Mouse (Mus musculus) spleen, postnatal 10 days (tissue): ENCODE results near the gene Ank3.

Source experiments
- DNase-seq, 2 experiments: peaks; one replicate each; pipeline ENCODE4 v3.0.0; 2021 to 2022; ENCODE audit warnings: low spot score in 2 of 2

Gene Ank3

GRCm38 (mm10) chr10:69571972-69572371 is 173.4 kb downstream of the Ank3 start:
- DNase-seq, result no peak

GRCm38 (mm10) chr10:69573054-69573453 is 174.5 kb downstream of the Ank3 start:
- DNase-seq, result no peak

DNA sequence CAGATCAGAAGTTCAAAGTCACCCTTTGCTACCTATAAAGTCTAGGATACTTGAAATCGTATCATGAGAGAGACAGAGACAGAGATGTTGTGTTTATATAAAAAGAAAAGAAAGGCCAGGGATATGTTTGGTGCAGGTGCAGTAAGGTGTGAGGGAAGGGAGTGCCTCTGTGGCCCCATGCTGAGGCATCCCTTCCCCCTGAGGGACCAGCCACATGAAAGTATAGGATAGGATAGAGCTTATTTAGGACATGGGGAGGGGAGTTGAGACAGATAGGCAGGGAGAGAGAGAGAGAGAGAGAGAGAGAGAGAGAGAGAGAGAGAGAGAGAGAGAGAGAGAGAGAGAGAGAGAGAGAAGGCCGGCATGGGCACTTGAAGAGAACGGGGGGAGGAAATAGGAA is 175.2 kb downstream of the Ank3 start:
- no peak for DNase-seq

DNA sequence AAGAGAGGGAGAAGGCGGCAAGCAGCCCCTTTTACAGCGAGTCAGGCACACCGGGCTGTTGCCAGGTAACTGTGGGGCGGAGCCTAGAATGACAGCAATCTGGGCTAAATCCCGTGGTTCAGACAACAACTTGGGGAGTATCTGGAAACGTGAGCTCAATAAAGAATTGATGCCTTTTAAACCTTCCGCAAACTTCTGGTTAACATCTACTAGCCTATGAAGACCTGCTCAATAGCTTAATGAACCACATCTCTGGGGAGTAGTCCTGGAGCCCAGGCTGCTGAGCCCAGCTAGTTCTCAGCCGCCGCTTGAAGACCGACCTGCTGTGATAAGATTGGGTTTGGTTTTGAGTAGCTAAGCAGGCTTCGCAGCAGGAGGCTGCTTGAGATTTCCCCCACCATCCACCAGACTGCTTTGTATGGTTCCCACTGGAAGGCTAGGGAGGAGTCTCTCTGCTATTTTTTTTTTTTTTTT is 175.7 kb downstream of the Ank3 start:
- no peak for DNase-seq

DNA sequence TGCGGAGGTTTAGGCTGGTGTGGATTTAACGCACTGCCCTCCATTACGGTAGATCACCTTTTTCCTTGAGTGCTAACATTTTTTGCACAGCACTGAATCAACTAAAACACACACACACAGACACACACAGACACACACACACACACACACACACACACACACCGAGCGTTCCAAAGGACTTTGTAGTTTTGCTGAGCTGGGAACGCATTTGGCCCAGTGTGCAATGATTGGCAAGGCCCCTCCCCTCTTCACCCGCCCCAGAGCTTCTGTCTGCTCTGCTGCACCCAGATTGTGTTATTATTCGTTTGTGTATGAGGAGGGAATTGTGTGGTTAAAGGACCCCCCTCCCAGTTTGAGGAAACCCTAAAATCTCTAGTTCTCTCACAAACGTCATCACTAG is 176.3 kb downstream of the Ank3 start:
- no peak for DNase-seq

- DNase-seq, result no peak
Observed at GRCm38 (mm10) chr10:69575451-69575850, 176.9 kb downstream of the Ank3 start.

DNA sequence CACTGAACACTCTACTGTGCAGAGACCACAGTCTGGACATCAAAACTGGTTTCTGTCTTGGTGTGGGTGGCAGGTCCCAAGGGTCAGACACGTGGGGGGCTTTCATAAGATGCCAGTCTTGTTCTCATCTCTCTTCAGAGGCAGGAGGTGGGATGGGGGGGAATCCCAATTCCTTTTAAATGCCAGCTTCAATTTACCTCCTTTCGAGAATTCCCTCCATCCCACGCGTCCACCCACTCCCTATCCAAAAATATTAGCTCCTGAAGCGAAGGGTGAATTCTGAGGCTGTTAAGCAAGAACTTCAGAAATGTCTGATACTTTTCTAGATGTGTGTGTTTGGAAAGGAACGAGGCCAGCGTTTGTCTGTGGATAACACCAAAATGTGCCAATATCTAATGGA is 177.7 kb downstream of the Ank3 start:
- DNase-seq, result no peak

- DNase-seq, result no peak
Observed at GRCm38 (mm10) chr10:69577061-69577728, 178.6 kb downstream of the Ank3 start.

DNA sequence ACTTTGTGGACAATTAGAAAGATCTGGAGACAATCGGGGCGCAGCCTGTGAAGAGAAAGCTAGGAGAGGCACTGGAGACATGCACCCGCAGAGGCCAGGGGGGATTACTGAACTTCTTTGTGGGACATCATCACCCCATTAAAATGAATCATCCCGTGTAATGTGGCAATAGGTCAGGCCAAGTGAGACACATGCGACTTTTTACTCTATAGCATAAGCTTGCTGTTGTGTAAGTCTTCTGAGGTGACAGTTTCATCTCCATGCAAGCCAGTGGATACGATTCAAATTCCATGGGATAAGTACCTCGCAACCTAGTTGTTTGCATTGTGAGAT is 179.1 kb downstream of the Ank3 start:
- DNase-seq, result no peak

DNA sequence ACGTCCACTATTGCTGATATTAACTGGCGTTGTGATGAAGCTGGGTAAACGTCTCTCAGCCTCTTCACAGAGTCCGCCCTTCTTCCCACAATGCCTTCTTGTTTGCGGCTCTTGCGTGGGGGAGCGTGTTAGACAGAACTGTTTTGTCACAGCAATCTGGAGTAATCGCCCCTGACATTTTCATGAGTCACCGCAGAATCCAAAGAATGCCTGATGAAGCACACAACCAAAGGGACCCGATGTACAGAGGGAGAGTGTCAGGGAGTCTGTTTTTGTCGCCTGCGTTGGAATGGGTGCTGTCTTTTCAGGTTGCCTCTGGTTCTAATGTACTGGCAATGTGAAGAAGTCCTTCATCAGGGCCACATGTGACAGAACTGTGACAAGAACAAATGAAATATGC is 181.0 kb downstream of the Ank3 start:
- no peak for DNase-seq

DNA sequence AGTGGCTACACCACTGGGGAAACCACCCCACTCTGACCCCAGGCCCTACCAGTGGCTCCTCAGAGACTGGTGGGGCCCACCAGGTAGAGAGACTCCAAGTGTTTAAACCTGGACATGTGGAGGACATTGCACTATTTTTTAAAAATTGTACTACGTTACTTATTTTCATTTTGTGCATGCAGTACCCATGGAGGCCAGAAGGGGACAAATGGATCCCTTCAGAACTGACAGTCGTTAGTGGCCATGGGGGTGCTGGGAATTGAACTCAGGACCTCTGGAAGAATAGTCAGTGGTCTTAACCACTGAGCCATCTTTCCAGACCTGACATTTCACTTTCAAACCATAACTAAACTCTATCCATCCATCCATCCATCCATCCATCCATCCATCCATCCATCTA is 183.0 kb downstream of the Ank3 start:
- no peak for DNase-seq

- DNase-seq, result no peak
Observed at GRCm38 (mm10) chr10:69583874-69584481, 185.4 kb downstream of the Ank3 start.

DNA sequence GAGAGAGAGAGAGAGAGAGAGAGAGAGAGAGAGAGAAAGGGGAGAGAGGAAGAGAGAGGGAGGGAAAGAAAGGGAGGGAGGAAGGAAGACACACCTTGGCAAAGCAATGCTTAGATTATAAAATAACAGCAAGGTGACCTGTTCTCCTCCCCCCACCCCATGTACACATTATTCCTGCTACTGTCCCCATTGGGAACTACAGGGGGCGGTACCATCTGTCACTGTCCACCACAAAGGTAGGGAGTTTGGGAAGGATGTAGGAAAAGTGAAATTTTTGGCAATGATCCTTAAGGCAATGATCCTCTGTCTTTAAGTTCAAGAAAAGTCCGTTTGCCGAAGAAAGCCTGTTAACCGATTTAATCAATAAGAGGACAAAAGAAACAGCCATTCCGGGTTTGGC is 186.0 kb downstream of the Ank3 start:
- no peak for DNase-seq

DNA sequence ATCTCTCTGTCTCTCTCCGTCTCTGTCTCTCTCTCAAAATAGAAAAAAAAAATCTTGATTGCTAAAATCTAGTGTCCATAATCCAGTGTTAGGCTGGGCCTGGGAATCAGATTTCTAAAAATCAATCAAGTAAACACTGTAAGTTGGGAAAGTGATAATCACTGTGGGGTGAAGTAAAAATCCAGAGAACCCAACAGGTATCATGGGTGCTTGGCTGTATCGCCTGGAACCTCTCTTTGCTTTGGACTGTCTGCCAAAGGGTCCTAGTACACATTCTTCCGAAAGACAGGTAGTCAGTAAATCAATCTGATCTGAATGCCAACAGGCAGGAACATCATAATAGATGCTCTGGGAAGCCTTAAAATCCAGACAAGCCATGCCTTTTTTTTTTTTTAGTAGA is 186.7 kb downstream of the Ank3 start:
- no peak for DNase-seq

DNA sequence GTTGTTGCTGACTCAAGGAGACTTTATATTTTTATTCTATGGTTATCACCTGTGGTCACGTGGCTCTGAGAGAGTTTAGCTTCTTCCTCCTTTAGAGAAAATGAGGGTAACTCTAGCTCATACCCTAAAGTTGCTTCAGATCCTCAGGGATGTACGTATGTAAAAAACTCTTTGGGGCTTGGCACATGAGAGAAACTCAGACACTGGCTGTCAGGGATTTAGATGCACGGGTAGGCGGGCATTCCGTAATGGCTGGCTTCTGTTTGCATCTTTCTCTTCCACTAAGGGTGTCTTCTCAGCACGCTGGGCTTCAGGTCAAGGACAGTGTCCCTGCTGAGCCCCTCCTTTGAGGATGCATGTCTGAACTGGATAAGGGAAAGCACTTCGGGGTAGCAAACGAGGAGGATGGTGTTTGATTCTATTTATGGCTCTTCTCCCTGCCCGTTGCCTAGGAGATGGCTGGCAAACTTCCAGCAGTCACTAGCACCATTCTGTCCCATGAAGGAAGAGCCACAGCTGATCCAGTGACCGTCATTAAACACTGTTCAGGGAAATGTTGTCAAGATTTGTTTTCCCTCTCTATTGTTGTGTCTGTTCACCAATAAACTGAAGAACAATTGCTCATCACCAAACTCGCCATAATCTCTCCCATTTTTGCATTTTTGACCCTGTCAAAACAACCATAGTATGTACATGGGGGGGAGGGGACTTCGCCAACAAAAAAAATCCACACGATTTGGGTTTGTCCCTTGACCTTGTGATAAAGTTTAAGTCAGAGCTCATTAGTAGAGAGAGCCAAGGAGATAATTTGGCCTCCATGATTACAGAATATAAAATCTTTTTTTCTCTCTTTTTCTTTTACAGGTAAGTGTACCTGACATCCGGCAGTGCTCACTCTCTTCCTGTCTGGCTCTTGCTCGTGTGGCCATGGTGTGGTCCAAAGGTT is 195.9 kb downstream of the Ank3 start:
- peak in 1 of 2 experiments; percentile 32 for DNase-seq

DNA sequence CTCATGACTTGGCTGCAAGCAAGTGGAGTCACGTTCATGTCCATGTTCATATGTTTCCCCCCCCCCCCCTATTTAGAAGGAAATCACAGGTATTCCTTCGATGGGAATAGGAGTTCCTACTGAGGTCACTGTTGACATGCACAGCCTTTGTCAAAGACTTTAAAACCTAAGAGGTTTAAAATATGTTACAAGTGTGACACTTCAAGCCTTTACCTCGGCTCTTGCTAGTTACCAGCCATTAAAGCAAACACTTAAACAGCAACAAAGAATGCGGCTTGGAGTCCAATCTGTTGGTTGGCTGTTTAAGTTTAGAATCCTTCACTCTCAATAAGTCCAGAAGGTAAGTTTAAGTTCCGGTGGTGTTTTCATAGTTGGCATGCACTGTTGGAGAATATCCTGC is 196.9 kb downstream of the Ank3 start:
- DNase-seq, result no peak

- no peak for DNase-seq
Observed at GRCm38 (mm10) chr10:69601471-69601870, 202.9 kb downstream of the Ank3 start.

GRCm38 (mm10) chr10:69602711-69603110 is 204.1 kb downstream of the Ank3 start:
- DNase-seq, result no peak

DNA sequence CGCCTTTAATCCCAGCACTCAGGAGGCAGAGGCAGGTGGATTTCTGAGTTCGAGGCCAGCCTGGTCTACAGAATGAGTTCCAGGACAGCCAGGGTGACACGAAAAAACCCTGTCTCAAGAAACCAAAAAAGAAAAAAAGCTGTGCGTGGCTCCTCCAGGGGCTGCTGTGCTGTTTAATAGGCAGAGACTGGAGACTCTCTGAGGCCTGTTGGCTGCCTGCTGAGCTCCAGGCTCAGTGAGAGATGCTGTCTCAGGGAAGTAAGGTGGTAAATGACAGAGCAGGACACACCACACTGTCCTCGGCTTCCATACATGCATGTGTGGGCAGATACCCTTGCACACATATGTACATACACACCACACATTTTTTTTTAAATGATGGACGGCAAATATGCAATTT is 206.0 kb downstream of the Ank3 start:
- DNase-seq, result no peak

DNA sequence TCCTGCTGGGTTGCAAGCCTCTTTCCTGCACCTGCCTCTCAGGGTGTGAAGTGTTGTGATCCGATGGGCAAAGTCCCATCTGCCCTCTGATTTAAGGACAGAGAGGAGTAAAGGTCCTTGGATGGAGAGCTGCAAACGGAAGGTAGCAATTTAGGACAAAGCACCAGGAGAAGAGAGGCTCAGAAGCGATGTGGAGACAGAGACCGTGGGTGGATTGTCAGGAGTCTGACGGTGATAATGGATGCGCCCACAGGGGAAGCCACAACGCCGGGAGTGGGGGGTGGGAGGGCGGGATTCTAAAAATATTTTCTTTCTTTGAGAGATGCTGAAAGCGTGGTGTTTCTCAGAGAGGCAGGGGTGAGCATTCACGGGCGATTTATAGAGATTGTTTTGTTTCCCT is 206.6 kb downstream of the Ank3 start:
- no peak for DNase-seq

GRCm38 (mm10) chr10:69607611-69608119 is 209.1 kb downstream of the Ank3 start:
- no peak for DNase-seq

DNA sequence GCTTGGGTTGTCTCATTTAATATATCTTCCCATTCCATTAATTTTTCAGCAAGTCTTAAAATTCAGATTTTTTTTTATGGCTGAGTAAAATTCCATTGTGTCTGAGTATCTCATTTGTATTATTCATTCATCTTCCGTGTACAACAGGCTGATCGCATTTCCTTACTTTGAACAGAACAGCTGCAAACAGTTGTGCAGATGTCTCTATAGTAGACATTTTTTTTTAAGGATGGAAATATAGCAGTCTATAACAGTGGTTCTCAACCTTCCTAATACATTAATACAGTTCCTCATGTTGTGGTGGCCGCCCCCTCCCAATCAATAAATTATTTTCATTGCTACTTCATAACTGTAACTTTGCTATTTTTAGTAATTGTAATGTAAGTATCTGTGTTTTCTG is 212.7 kb downstream of the Ank3 start:
- no peak for DNase-seq
